Mouse (Mus musculus) liver, embryonic 14.5 days (tissue): ENCODE data around the gene Gstk1. TPM values are rescaled to one million over a fixed set of nuclear protein-coding genes. Genes with fewer than 3 reads are reported as not detected.
A peak's percentile ranks its signal among the peaks of the same experiment; 100 is the strongest.

ENCODE experiments used
- ATAC-seq: fragments of 200-750 bp; cut with Nextera tagmentation; 2 replicates; pipeline ENCODE4 v1.8.0; 2017; ENCODE audit warnings: moderate number of reproducible peaks, mild to moderate bottlenecking, moderate library complexity; ENCODE audit not compliant: insufficient read depth
- DNase-seq, 3 experiments: peaks; one replicate each; pipeline ENCODE4 v3.0.0-alpha.2; 2012 to 2013; ENCODE audit warnings: low read depth in 3 of 3, low spot score in 3 of 3
- H3K27ac ChIP-seq: fragments of 300-500 bp; sonication (generic); 2 replicates; pipeline ENCODE4 v1.5.1; 2014; ENCODE audit warnings: moderate library complexity, mild to moderate bottlenecking, control low read depth, inconsistent platforms
- H3K27me3 ChIP-seq: fragments of 300-500 bp; sonication (generic); 2 replicates; pipeline ENCODE4 v1.6.1; 2014; ENCODE audit warnings: mild to moderate bottlenecking, low read length, moderate library complexity; ENCODE audit not compliant: control insufficient read depth, insufficient read depth
- H3K36me3 ChIP-seq: fragments of 300-500 bp; sonication (generic); replicated peaks from 2 replicates; pipeline ENCODE4 v1.6.1; 2014; ENCODE audit warnings: low read depth; ENCODE audit not compliant: control insufficient read depth, insufficient read depth
- H3K4me1 ChIP-seq, 2 experiments: fragments of 200-500 bp in 1 of 2; fragments of 300-500 bp in 1 of 2; sonication (generic) in 1 of 2; replicated peaks; 2 replicates each; pipeline ENCODE4 v1.6.1; 2012 to 2014; ENCODE audit warnings: antibody characterized with exemption in 1 of 2, inconsistent platforms in 1 of 2, low read length in 1 of 2; ENCODE audit not compliant: control insufficient read depth in 2 of 2, insufficient read depth in 2 of 2
- H3K4me2 ChIP-seq: fragments of 300-500 bp; sonication (generic); 2 replicates; pipeline ENCODE4 v1.6.1; 2014; ENCODE audit warnings: low read depth, mild to moderate bottlenecking, control low read depth, moderate library complexity
- H3K4me3 ChIP-seq, 2 experiments: fragments of 200-500 bp in 1 of 2; fragments of 300-500 bp in 1 of 2; sonication (generic) in 1 of 2; 2 replicates each; pipeline ENCODE4 v1.5.1; 2012 to 2014; ENCODE audit warnings: low read depth in 2 of 2, low read length in 2 of 2, mild to moderate bottlenecking in 2 of 2, control low read depth in 1 of 2, inconsistent platforms in 1 of 2, moderate library complexity in 1 of 2; ENCODE audit not compliant: insufficient read depth in 1 of 2
- H3K9ac ChIP-seq: fragments of 300-500 bp; sonication (generic); replicated peaks from 2 replicates; pipeline ENCODE4 v1.6.1; 2014; ENCODE audit warnings: mild to moderate bottlenecking, control low read depth, moderate library complexity
- H3K9me3 ChIP-seq: fragments of 300-500 bp; sonication (generic); 2 replicates; pipeline ENCODE4 v1.6.1; 2016; ENCODE audit warnings: low read length, mixed read lengths; ENCODE audit not compliant: control insufficient read depth
- CTCF ChIP-seq: IDR thresholded peaks from 2 replicates; pipeline ENCODE4 v1.5.1; 2016; ENCODE audit warnings: antibody characterized with exemption, low read depth, control low read depth
- EP300 ChIP-seq: IDR thresholded peaks from 2 replicates; pipeline ENCODE4 v1.6.1; 2016; ENCODE audit warnings: antibody characterized with exemption, low read depth
- WGBS: fragments of 180-500 bp; shearing (Covaris S2); extraction: QIAGEN DNeasy Blood & Tissue Kit; methylation state at CpG from one replicate; pipeline ENCODE4 v1.1.7; 2014; ENCODE audit not compliant: insufficient replicate concordance; 5-methylcytosine and 5-hydroxymethylcytosine counted together
- polyA plus RNA-seq, 2 experiments: library from polyadenylated mRNA; depleted of rRNA in 1 of 2; stranded (reverse) in 1 of 2; unstranded in 1 of 2; fragments of >200 nt; fragmentation: Nextera tagmentation in 1 of 2; extraction: Ambion mirVana in 1 of 2; gene quantifications; 2 replicates each; pipeline versions ENCODE4 v1.2.1 to v1.2.3; 2012 to 2014

Gene Gstk1
- polyA plus RNA-seq, 2 experiments: 4.7 to 6.3 TPM

GRCm38 (mm10) chr6:42257303-42257863, 11.6 kb downstream of the Gstk1 start:
- H3K27me3 ChIP-seq: no peaks in the 10 kb centered on the region
- TF ChIP-seq EP300: 0 out of 2 replicates have a peak, but pooled peaks have one; percentile 38
- TF ChIP-seq CTCF: peak; percentile 87
- no peak overlapping the region for H3K4me2 ChIP-seq
- ATAC-seq (peak; percentile 85), DNase-seq (peak; percentile 53 to 67 (median 63))
- H3K4me1 ChIP-seq: peaks cover 3 to 11% of the 10 kb centered on the region in 2 experiments; a peak in 2 of 4 replicates
- WGBS: 10% methylated on average over 11 of the region's 11 CpGs
- no peaks in the 10 kb centered on the region for H3K9me3 ChIP-seq
- H3K27ac ChIP-seq: no peak overlapping the region
- no peaks in the 10 kb centered on the region for H3K36me3 ChIP-seq
- H3K9ac ChIP-seq: no peak overlapping the region
- no peak overlapping the region for H3K4me3 ChIP-seq

- H3K4me3 ChIP-seq: no peak overlapping the region
- no peak overlapping the region for H3K9ac ChIP-seq
- no peak for DNase-seq
- no peaks in the 10 kb centered on the region for H3K27me3 ChIP-seq
- H3K4me2 ChIP-seq: no peak overlapping the region
- H3K4me1 ChIP-seq: peaks cover 8 to 17% of the 10 kb centered on the region in 2 experiments
- no peaks in the 10 kb centered on the region for H3K36me3 ChIP-seq
- no peaks in the 10 kb centered on the region for H3K9me3 ChIP-seq
- no peak overlapping the region for H3K27ac ChIP-seq
- 24% methylated on average over 6 of the region's 6 CpGs for WGBS
- ATAC-seq: no peak
- TF ChIP-seq EP300: no peak
- TF ChIP-seq CTCF: no peak
These were observed 14.7 kb downstream of the Gstk1 start for GRCm38 (mm10) chr6:42260430-42260829.

- Histone ChIP-seq H3K4me1 (peaks cover 11 to 18% of the 10 kb centered on the region in 2 experiments), H3K4me2 (0 out of 2 replicates have a peak within 1 kb of the TSS, but pooled peaks have one; percentile 11), H3K4me3 (no peak within 1 kb of the TSS)
These were observed 15.9 kb downstream of the Gstk1 start, which contains the start of gene Tmem139 for GRCm38 (mm10) chr6:42261524-42262170. TSS of gene Tmem139 (plus strand) at chr6:42261970.

GRCm38 (mm10) chr6:42264626-42265312, 19.0 kb downstream of the Gstk1 start, which contains the start of gene Casp2:
TSS of gene Casp2 (plus strand) at chr6:42264985.
- Histone ChIP-seq H3K27me3 (no peaks in the 10 kb centered on the region), H3K9me3 (no peaks in the 10 kb centered on the region), H3K36me3 (peaks cover 26% of the 10 kb centered on the region), H3K4me3 (peak within 1 kb of the TSS; percentile 96 to 97), H3K4me1 (peaks cover 8 to 13% of the 10 kb centered on the region in 2 experiments), H3K27ac (peak within 1 kb of the TSS; percentile 56), H3K9ac (peak within 1 kb of the TSS; percentile 85), H3K4me2 (peak within 1 kb of the TSS; percentile 85)
- peak; percentile 93 to 95 (median 95) for DNase-seq
- peak; percentile 98 for ATAC-seq
- WGBS: under 1% methylated on average over 50 of the region's 51 CpGs
- peak; percentile 93 for TF ChIP-seq CTCF
- TF ChIP-seq EP300: no peak

More at GRCm38 (mm10) chr6:42261524-42262170, 15.9 kb downstream of the Gstk1 start, which contains the start of gene Tmem139:
- Histone ChIP-seq H3K27ac (no peak within 1 kb of the TSS), H3K36me3 (no peaks in the 10 kb centered on the region), H3K9ac (no peak within 1 kb of the TSS; the same call in 1 of the 2 replicates), H3K9me3 (no peaks in the 10 kb centered on the region), H3K27me3 (no peaks in the 10 kb centered on the region)
- no peak for DNase-seq
- TF ChIP-seq EP300 (no peak), CTCF (no peak)
- 38% methylated on average over 20 of the region's 20 CpGs for WGBS
- no peak for ATAC-seq
